Mouse (Mus musculus): Measurements from ENCODE around the gene Tbc1d5.
"Not testable (repeated sequence)": the region's sequence is repeated elsewhere in the genome, so short reads cannot be mapped to it uniquely, and the experiment has no call there.

Gene Tbc1d5

GRCm38 (mm10) chr17:50750874-50751273, 428.3 kb downstream of the Tbc1d5 start:
- no peak for DNase-seq (ENCODE audit: low spot score)

- DNase-seq (ENCODE audit: low spot score), result no peak
Measured at GRCm38 (mm10) chr17:50741386-50741785, 437.8 kb downstream of the Tbc1d5 start.

- no peak for DNase-seq (ENCODE audit: low spot score)
Measured at GRCm38 (mm10) chr17:50740804-50741203, 438.3 kb downstream of the Tbc1d5 start.

GRCm38 (mm10) chr17:50738476-50738875, 440.7 kb downstream of the Tbc1d5 start:
- no peak for DNase-seq (ENCODE audit: low spot score)

GRCm38 (mm10) chr17:50737068-50737467, 442.1 kb downstream of the Tbc1d5 start:
- no peak for DNase-seq (ENCODE audit: low spot score)

- no peak for DNase-seq (ENCODE audit: low spot score)
Measured at GRCm38 (mm10) chr17:50735955-50736533, 443.1 kb downstream of the Tbc1d5 start.

- DNase-seq (ENCODE audit: low spot score), result no peak
Measured at GRCm38 (mm10) chr17:50735382-50735954, 443.7 kb downstream of the Tbc1d5 start.

- DNase-seq (ENCODE audit: low spot score), result no peak
Measured at GRCm38 (mm10) chr17:50734781-50735180, 444.4 kb downstream of the Tbc1d5 start.

GRCm38 (mm10) chr17:50733390-50733789, 445.8 kb downstream of the Tbc1d5 start:
- no peak for DNase-seq (ENCODE audit: low spot score)

GRCm38 (mm10) chr17:50731876-50732275, 447.3 kb downstream of the Tbc1d5 start:
- DNase-seq (ENCODE audit: low spot score), result peak; percentile 72

- no peak for DNase-seq (ENCODE audit: low spot score)
Measured at GRCm38 (mm10) chr17:50730896-50731295, 448.3 kb downstream of the Tbc1d5 start.

- DNase-seq (ENCODE audit: low spot score), result peak; percentile 73
Measured at GRCm38 (mm10) chr17:50729577-50729976, 449.6 kb downstream of the Tbc1d5 start.

GRCm38 (mm10) chr17:50729031-50729430, 450.1 kb downstream of the Tbc1d5 start:
- DNase-seq (ENCODE audit: low spot score), result no peak

GRCm38 (mm10) chr17:50726265-50726664, 452.9 kb downstream of the Tbc1d5 start:
- no peak for DNase-seq (ENCODE audit: low spot score)

- DNase-seq (ENCODE audit: low spot score), result no peak
Measured at GRCm38 (mm10) chr17:50724376-50724775, 454.8 kb downstream of the Tbc1d5 start.

GRCm38 (mm10) chr17:50717586-50717985, 461.6 kb downstream of the Tbc1d5 start:
- no peak for DNase-seq (ENCODE audit: low spot score)

GRCm38 (mm10) chr17:50710497-50711222, 468.5 kb downstream of the Tbc1d5 start:
- DNase-seq (ENCODE audit: low spot score), result no peak

- not testable (repeated sequence) for DNase-seq (ENCODE audit: low spot score)
Measured at GRCm38 (mm10) chr17:50698410-50698809, 480.7 kb downstream of the Tbc1d5 start.

- no peak for DNase-seq (ENCODE audit: low spot score)
Measured at GRCm38 (mm10) chr17:50688135-50688534, 491.0 kb downstream of the Tbc1d5 start.

- no peak for DNase-seq (ENCODE audit: low spot score)
Measured at GRCm38 (mm10) chr17:50687670-50688069, 491.5 kb downstream of the Tbc1d5 start.

GRCm38 (mm10) chr17:50684960-50685645, 494.0 kb downstream of the Tbc1d5 start:
- no peak for DNase-seq (ENCODE audit: low spot score)

Measured in T-cell, adult 2 months (primary cell).